Mouse (Mus musculus) erythroblast, embryonic 14.5 days (primary cell): Measurements from ENCODE around the gene Pkib. TPM values are rescaled to one million over a fixed set of nuclear protein-coding genes. Genes with fewer than 3 reads are reported as not detected.

Source experiments
- H3K27me3 ChIP-seq: 2 replicates; pipeline ENCODE4 v1.6.1; 2012; ENCODE audit warnings: inconsistent platforms; ENCODE audit not compliant: control insufficient read depth
- H3K36me3 ChIP-seq: 2 replicates; pipeline ENCODE4 v1.6.1; 2012; ENCODE audit warnings: mild to moderate bottlenecking, inconsistent platforms; ENCODE audit not compliant: control insufficient read depth
- H3K4me1 ChIP-seq: 2 replicates; pipeline ENCODE4 v1.6.1; 2012; ENCODE audit warnings: inconsistent platforms; ENCODE audit not compliant: control insufficient read depth
- H3K4me3 ChIP-seq: replicated peaks from 2 replicates; pipeline ENCODE3; 2012; ENCODE audit warnings: moderate library complexity, mild to moderate bottlenecking, inconsistent platforms
- H3K9me3 ChIP-seq: 2 replicates; pipeline ENCODE4 v1.6.1; 2012; ENCODE audit warnings: low read length, inconsistent platforms, mixed read lengths; ENCODE audit not compliant: control insufficient read depth
- GATA1 ChIP-seq: IDR thresholded peaks from 2 replicates; pipeline ENCODE4 v1.6.1; 2012; ENCODE audit warnings: low read length, inconsistent platforms, mixed read lengths
- TAL1 ChIP-seq: IDR thresholded peaks from 3 replicates; pipeline ENCODE4 v1.6.1; 2012; ENCODE audit warnings: low read length, inconsistent platforms, mixed read lengths
- polyA plus RNA-seq: library from polyadenylated mRNA; stranded (reverse); fragments of >175 nt; gene quantifications from 2 replicates; pipeline ENCODE4 v1.2.3, GENCODE M21; 2012

Pkib gene
- polyA plus RNA-seq, 1 experiment = not detected

- Histone ChIP-seq H3K36me3 (no peaks in the 10 kb centered on the region), H3K9me3 (no peaks in the 10 kb centered on the region), H3K4me3 (no peak overlapping the region), H3K27me3 (no peaks in the 10 kb centered on the region), H3K4me1 (no peaks in the 10 kb centered on the region)
- no peak for TF ChIP-seq GATA1
- no peak for TF ChIP-seq TAL1
Observed at GRCm38 (mm10) chr10:57745452-57745851, 113.7 kb downstream of the Pkib start.

GRCm38 (mm10) chr10:57747127-57747526 is 115.3 kb downstream of the Pkib start:
- no peak overlapping the region for H3K4me3 ChIP-seq
- no peak for TF ChIP-seq TAL1
- TF ChIP-seq GATA1 = no peak
- no peaks in the 10 kb centered on the region for H3K4me1 ChIP-seq
- no peaks in the 10 kb centered on the region for H3K27me3 ChIP-seq
- no peaks in the 10 kb centered on the region for H3K9me3 ChIP-seq
- no peaks in the 10 kb centered on the region for H3K36me3 ChIP-seq

- H3K36me3 ChIP-seq = no peaks in the 10 kb centered on the region
- TF ChIP-seq TAL1 = no peak
- no peak for TF ChIP-seq GATA1
- no peak overlapping the region for H3K4me3 ChIP-seq
- no peaks in the 10 kb centered on the region for H3K4me1 ChIP-seq
- H3K27me3 ChIP-seq = no peaks in the 10 kb centered on the region
- H3K9me3 ChIP-seq = no peaks in the 10 kb centered on the region
Observed at GRCm38 (mm10) chr10:57753343-57753742, 121.6 kb downstream of the Pkib start.

GRCm38 (mm10) chr10:57755201-57755736 is 123.5 kb downstream of the Pkib start:
- Histone ChIP-seq H3K27me3 (no peaks in the 10 kb centered on the region), H3K36me3 (no peaks in the 10 kb centered on the region), H3K4me3 (no peak overlapping the region), H3K9me3 (no peaks in the 10 kb centered on the region), H3K4me1 (no peaks in the 10 kb centered on the region)
- TF ChIP-seq GATA1 = no peak
- no peak for TF ChIP-seq TAL1

- no peaks in the 10 kb centered on the region for H3K36me3 ChIP-seq
- no peaks in the 10 kb centered on the region for H3K4me1 ChIP-seq
- no peaks in the 10 kb centered on the region for H3K27me3 ChIP-seq
- no peak overlapping the region for H3K4me3 ChIP-seq
- H3K9me3 ChIP-seq = no peaks in the 10 kb centered on the region
- TF ChIP-seq TAL1 (no peak), GATA1 (no peak)
Observed at GRCm38 (mm10) chr10:57758999-57759398, 127.2 kb downstream of the Pkib start.

- Histone ChIP-seq H3K4me3 (no peak overlapping the region), H3K9me3 (no peaks in the 10 kb centered on the region), H3K36me3 (no peaks in the 10 kb centered on the region), H3K27me3 (no peaks in the 10 kb centered on the region), H3K4me1 (no peaks in the 10 kb centered on the region)
- TF ChIP-seq TAL1 (no peak), GATA1 (no peak)
Observed at GRCm38 (mm10) chr10:57760694-57761093, 128.9 kb downstream of the Pkib start.

GRCm38 (mm10) chr10:57763044-57763443 is 131.3 kb downstream of the Pkib start:
- Histone ChIP-seq H3K4me1 (no peaks in the 10 kb centered on the region), H3K9me3 (no peaks in the 10 kb centered on the region), H3K27me3 (no peaks in the 10 kb centered on the region), H3K4me3 (no peak overlapping the region), H3K36me3 (no peaks in the 10 kb centered on the region)
- TF ChIP-seq TAL1 (no peak), GATA1 (no peak)

GRCm38 (mm10) chr10:57783289-57784130 is 151.7 kb downstream of the Pkib start:
- Histone ChIP-seq H3K27me3 (peaks cover 30% of the 10 kb centered on the region), H3K36me3 (no peaks in the 10 kb centered on the region), H3K4me3 (no peak overlapping the region), H3K4me1 (no peaks in the 10 kb centered on the region), H3K9me3 (no peaks in the 10 kb centered on the region)
- TF ChIP-seq GATA1 = no peak
- TF ChIP-seq TAL1 = no peak

GRCm38 (mm10) chr10:57784131-57784875 is 152.5 kb downstream of the Pkib start:
- no peaks in the 10 kb centered on the region for H3K4me1 ChIP-seq
- no peaks in the 10 kb centered on the region for H3K9me3 ChIP-seq
- TF ChIP-seq GATA1 = no peak
- TF ChIP-seq TAL1 = no peak
- H3K4me3 ChIP-seq = no peak overlapping the region
- peaks cover 30% of the 10 kb centered on the region for H3K27me3 ChIP-seq
- no peaks in the 10 kb centered on the region for H3K36me3 ChIP-seq
